Mouse (Mus musculus): ENCODE results near the gene Ccdc85c.

DNA sequence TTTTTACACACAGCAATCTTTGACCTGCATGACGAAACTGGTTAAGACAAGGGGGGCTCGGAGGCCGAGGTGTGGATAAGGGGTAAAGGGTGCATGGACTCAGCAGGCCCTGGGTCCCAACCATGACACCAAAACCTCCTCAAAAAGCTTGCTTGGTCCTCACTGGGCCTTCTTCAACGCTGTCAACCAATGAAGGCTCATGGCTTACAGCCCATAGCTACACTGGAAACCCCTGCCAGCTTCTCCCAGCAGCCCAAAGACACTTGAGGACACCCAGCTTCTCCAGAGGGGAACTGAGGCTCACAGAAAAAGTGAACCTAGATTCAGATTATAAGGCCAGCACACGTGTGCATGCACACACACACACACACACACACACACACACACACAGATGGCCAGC is 19.3 kb downstream of the Ccdc85c start:
- no peak for TF ChIP-seq POLR2A (IDR thresholded peaks at IDR 0.05; ENCODE audit: borderline replicate concordance, control insufficient read depth, low read depth, low read length)
- TF ChIP-seq CTCF (IDR thresholded peaks at IDR 0.05; ENCODE audit: control insufficient read depth, insufficient read depth, low read length), result no peak
